Mouse (Mus musculus) heart, adult 2 months (tissue): Measurements from ENCODE around the gene B4galt3. TPM values are rescaled to one million over a fixed set of nuclear protein-coding genes. Genes with fewer than 3 reads are reported as not detected.

Experiments
- DNase-seq, 2 experiments: peaks; one replicate each; pipeline ENCODE4 v3.0.0; 2021
- H3K27ac ChIP-seq: fragments of 200-600 bp; 2 replicates; pipeline ENCODE4 v1.8.1; 2022
- H3K27me3 ChIP-seq: fragments of 200-500 bp; 2 replicates; pipeline ENCODE4 v1.6.1; 2012; ENCODE audit warnings: mild to moderate bottlenecking, low read length, inconsistent platforms, mixed read lengths; ENCODE audit not compliant: control insufficient read depth, insufficient read depth
- H3K36me3 ChIP-seq: fragments of 200-500 bp; 2 replicates; pipeline ENCODE4 v1.6.1; 2012; ENCODE audit warnings: low read length, inconsistent platforms; ENCODE audit not compliant: control insufficient read depth, insufficient read depth
- H3K4me1 ChIP-seq: fragments of 200-500 bp; 2 replicates; pipeline ENCODE4 v1.6.1; 2011; ENCODE audit warnings: low read length; ENCODE audit not compliant: control insufficient read depth, insufficient read depth
- H3K4me3 ChIP-seq: fragments of 200-600 bp; 2 replicates; pipeline ENCODE4 v1.8.1; 2022
- H3K79me2 ChIP-seq: fragments of 200-500 bp; replicated peaks from 2 replicates; pipeline ENCODE4 v1.6.1; 2012; ENCODE audit warnings: mild to moderate bottlenecking, inconsistent platforms, low read length, moderate library complexity, mixed read lengths; ENCODE audit not compliant: control insufficient read depth, insufficient read depth
- H3K9ac ChIP-seq: fragments of 200-500 bp; 2 replicates; pipeline ENCODE4 v1.6.1; 2012; ENCODE audit warnings: low read depth, mild to moderate bottlenecking, control low read depth, inconsistent platforms, low read length, mixed read lengths
- CTCF ChIP-seq: fragments of 200-600 bp; IDR thresholded peaks from 2 replicates; pipeline ENCODE4 v1.8.1; 2022; ENCODE audit warnings: antibody characterized with exemption, mild to moderate bottlenecking, moderate library complexity
- EP300 ChIP-seq: fragments of 200-500 bp; IDR thresholded peaks from 2 replicates; pipeline ENCODE4 v1.6.1; 2011; ENCODE audit warnings: low read depth, low read length, control low read depth; ENCODE audit not compliant: insufficient read depth
- POLR2A ChIP-seq: fragments of 200-500 bp; IDR thresholded peaks from 2 replicates; pipeline ENCODE4 v1.6.1; 2011; ENCODE audit warnings: mild to moderate bottlenecking, low read depth, low read length, control low read depth; ENCODE audit not compliant: insufficient read depth
- WGBS: fragments of 180-500 bp; shearing (Covaris S2); methylation state at CpG from one replicate; pipeline ENCODE4 v1.1.7; 2018; 5-methylcytosine and 5-hydroxymethylcytosine counted together
- intact Hi-C: fragments of 180-260 bp; cut with DNase I; formaldehyde crosslinking; loops from one replicate; pipeline ENCODE4 v1.15.1; 2025
- polyA plus RNA-seq: library from polyadenylated mRNA; depleted of rRNA; stranded (reverse); fragments of >200 nt; gene quantifications from 2 replicates; pipeline ENCODE4 v1.2.3, GENCODE M21; 2012
- total RNA-seq, 2 experiments: library from RNA; stranded (reverse); gene quantifications; 2 replicates each; pipeline ENCODE4 v1.2.3; 2021

B4galt3 gene
- total and polyA plus RNA-seq, 3 experiments, result 16.4 to 41.9 (median 17.4) TPM

DNA sequence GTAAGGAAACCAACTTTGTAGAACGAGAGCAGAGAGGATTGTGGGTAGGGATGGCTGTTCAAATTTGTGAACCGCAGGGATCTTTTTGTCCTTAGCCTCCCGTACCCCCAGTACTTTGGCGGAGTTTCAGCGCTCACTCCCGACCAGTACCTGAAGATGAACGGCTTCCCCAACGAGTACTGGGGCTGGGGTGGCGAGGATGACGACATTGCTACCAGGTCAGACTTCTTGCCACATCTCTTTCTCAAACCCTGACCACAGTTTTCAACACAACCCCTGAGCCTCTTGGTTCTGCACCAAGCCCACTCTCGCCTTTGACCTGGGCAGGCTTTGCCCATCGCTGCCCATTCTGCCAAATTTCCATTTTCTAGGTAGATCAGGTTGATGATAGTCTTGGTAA, 4.0 kb downstream of the B4galt3 start:
- H3K27me3 ChIP-seq, result no peaks in the 10 kb centered on the region
- H3K79me2 ChIP-seq, result peaks cover 3% of the 10 kb centered on the region
- 90% methylated on average over 12 of the region's 12 CpGs for WGBS
- no peaks in the 10 kb centered on the region for H3K36me3 ChIP-seq
- H3K4me1 ChIP-seq, result peaks cover 4% of the 10 kb centered on the region; the same call in 1 of the 2 replicates
- no peak overlapping the region for H3K9ac ChIP-seq
- no peak overlapping the region for H3K27ac ChIP-seq
- no peak overlapping the region for H3K4me3 ChIP-seq
- intact Hi-C loops, result no loop called here
- no peak for DNase-seq
- TF ChIP-seq EP300, result no peak
- 0 out of 2 replicates have a peak, but pooled peaks have one; percentile 7 for TF ChIP-seq POLR2A

DNA sequence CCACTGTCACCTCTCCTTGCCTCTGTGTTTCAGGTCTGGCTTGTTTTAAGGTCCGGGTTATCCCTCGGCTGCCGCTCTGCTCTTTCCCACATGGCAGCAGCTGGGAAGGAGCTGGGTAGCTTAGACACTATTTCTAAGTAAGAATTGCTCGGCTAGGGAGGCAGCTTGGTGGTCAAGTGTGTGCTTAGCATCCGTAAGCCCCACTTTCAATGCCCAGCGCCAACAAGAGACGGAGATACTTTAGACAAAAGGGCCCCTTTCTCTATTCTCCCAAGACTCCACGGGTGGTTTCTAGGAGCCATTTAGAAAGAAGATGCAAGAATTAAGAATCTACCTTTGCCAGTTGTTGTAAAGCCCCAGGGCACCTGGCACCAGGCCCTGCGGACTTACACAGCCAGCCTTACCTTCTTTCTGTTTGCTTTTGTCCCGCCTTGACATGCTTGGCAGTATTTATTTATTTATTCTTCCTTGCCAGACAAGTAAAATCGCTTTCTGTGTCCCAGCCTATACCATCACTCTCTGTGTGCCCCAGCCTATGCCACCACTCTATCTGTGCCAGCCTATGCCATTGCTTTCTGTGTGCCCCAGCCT, 5.1 kb downstream of the B4galt3 start:
- intact Hi-C loops, result no loop called here
- no peak overlapping the region for H3K9ac ChIP-seq
- peaks cover 4% of the 10 kb centered on the region; the same call in 1 of the 2 replicates for H3K4me1 ChIP-seq
- H3K27me3 ChIP-seq, result no peaks in the 10 kb centered on the region
- H3K27ac ChIP-seq, result no peak overlapping the region
- H3K36me3 ChIP-seq, result no peaks in the 10 kb centered on the region
- DNase-seq, result no peak
- 90% methylated on average over 11 of the region's 11 CpGs for WGBS
- TF ChIP-seq CTCF (no peak), EP300 (no peak), POLR2A (no peak)
- H3K4me3 ChIP-seq, result no peak overlapping the region
- peaks cover 3% of the 10 kb centered on the region for H3K79me2 ChIP-seq

DNA sequence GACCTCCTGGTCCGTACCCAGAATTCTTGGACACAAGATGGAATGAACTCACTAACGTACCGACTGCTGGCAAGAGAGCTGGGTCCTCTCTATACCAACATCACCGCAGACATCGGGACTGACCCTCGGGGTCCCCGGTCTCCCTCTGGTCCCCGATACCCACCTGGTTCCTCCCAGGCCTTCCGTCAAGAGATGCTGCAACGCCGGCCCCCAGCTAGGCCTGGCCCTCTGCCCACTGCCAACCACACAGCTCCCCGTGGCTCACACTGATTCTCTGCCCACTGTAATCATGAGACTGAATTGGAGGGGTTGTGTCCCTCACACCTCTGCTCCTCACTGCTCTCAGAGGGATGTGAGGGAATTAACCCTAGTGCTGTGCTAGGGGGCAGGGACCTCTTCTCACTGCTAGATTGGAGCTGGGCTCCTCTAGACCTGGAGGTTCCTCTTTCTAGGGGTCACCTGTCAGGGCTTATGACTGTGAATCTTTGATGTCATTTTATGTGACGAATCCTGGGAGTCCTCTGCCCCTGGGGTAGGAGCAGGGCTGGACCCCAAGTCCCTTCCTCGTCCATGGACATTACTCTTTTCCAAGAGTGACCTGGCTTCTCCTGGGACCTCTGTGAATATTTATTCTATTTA, 6.1 kb downstream of the B4galt3 start:
- no peaks in the 10 kb centered on the region for H3K27me3 ChIP-seq
- no peaks in the 10 kb centered on the region for H3K36me3 ChIP-seq
- no peak overlapping the region for H3K27ac ChIP-seq
- no peaks in the 10 kb centered on the region for H3K79me2 ChIP-seq
- no peak overlapping the region for H3K9ac ChIP-seq
- H3K4me1 ChIP-seq, result peaks cover 3% of the 10 kb centered on the region; the same call in 1 of the 2 replicates
- peak in 1 of 2 experiments; percentile 11 for DNase-seq
- no peak overlapping the region for H3K4me3 ChIP-seq
- intact Hi-C loops, result no loop called here
- no peak for TF ChIP-seq EP300
- no peak for TF ChIP-seq POLR2A
- no peak for TF ChIP-seq CTCF
- WGBS, result 79% methylated on average over 14 of the region's 14 CpGs

DNA sequence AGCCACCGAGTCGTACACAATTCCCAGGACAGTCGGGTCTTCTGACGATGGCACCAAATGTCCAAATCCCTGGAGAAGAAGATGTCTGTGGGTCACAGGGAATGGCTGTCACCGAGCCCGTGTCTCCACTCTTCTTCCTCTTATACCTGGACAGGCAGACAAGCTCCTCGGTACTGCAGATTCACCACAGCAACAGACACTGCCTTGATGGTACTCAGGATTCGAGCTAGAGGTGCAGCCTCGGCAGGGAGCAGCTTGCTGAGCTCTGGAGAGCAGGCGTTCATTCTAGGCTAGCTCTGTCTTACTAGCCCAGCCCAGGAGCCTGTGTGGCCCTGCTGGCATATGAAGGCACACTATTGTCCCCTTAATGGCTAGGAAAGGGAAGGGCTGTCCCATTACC, 7.6 kb downstream of the B4galt3 start:
- no peak overlapping the region for H3K27ac ChIP-seq
- peaks cover 3% of the 10 kb centered on the region; the same call in 1 of the 2 replicates for H3K4me1 ChIP-seq
- H3K36me3 ChIP-seq, result no peaks in the 10 kb centered on the region
- no peak overlapping the region for H3K4me3 ChIP-seq
- no peak for TF ChIP-seq EP300
- TF ChIP-seq POLR2A, result no peak
- no peak for TF ChIP-seq CTCF
- intact Hi-C loops, result no loop called here
- no peak overlapping the region for H3K9ac ChIP-seq
- DNase-seq, result peak in 1 of 2 experiments; percentile 10
- WGBS, result 75% methylated on average over 10 of the region's 10 CpGs
- no peaks in the 10 kb centered on the region for H3K79me2 ChIP-seq
- no peaks in the 10 kb centered on the region for H3K27me3 ChIP-seq

DNA sequence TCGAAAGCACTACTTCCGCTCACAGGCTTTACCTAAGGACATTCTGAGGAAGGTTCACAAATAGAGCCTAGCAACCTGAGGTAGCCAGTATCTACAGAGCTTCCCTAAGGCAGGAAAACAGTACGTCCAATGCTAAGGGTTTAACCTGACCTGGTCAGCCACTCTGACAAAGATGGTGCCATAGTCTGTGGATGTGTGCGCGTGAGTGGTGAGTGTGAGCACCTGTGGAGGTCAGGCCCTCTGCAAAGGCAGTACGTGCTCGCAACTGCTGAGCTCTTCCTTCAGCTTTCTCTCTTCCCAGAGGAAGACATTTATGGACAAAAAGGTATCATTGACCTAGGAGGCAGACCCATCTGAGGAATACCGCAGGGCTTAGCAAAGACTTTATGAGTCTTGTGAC, 8.3 kb downstream of the B4galt3 start:
- peak in 1 of 2 experiments; percentile 10 for DNase-seq
- 96% methylated on average over 8 of the region's 8 CpGs for WGBS
- H3K4me3 ChIP-seq, result no peak overlapping the region
- TF ChIP-seq CTCF, result no peak
- TF ChIP-seq EP300, result no peak
- no peak for TF ChIP-seq POLR2A
- H3K79me2 ChIP-seq, result no peaks in the 10 kb centered on the region
- no peaks in the 10 kb centered on the region for H3K27me3 ChIP-seq
- H3K27ac ChIP-seq, result no peak overlapping the region
- peaks cover 3% of the 10 kb centered on the region; the same call in 1 of the 2 replicates for H3K4me1 ChIP-seq
- H3K9ac ChIP-seq, result no peak overlapping the region
- intact Hi-C loops, result no loop called here
- no peaks in the 10 kb centered on the region for H3K36me3 ChIP-seq
